Mouse (Mus musculus) embryonic facial prominence, embryonic 15.5 days (tissue): ENCODE results near the gene Cebpg. TPM values are rescaled to one million over a fixed set of nuclear protein-coding genes. Genes with fewer than 3 reads are reported as not detected.

ENCODE experiments used
- ATAC-seq: fragments of 200-750 bp; cut with Nextera tagmentation; 2 replicates; pipeline ENCODE4 v1.8.0; 2017; ENCODE audit warnings: low read depth, moderate TSS enrichment; ENCODE audit not compliant: insufficient number of reproducible peaks, low FRiP score, low TSS enrichment
- H3K27ac ChIP-seq: fragments of 300-500 bp; sonication (generic); replicated peaks from 2 replicates; pipeline ENCODE4 v1.5.1; 2015; ENCODE audit warnings: mild to moderate bottlenecking, inconsistent platforms
- H3K27me3 ChIP-seq: fragments of 300-500 bp; sonication (generic); 2 replicates; pipeline ENCODE4 v1.6.1; 2015; ENCODE audit warnings: inconsistent platforms
- H3K36me3 ChIP-seq: fragments of 300-500 bp; sonication (generic); 2 replicates; pipeline ENCODE4 v1.6.1; 2015; ENCODE audit warnings: mild to moderate bottlenecking, inconsistent platforms
- H3K4me1 ChIP-seq: fragments of 300-500 bp; sonication (generic); 2 replicates; pipeline ENCODE4 v1.6.1; 2015; ENCODE audit warnings: inconsistent platforms
- H3K4me2 ChIP-seq: fragments of 300-500 bp; sonication (generic); replicated peaks from 2 replicates; pipeline ENCODE4 v1.6.1; 2015; ENCODE audit warnings: mild to moderate bottlenecking, inconsistent platforms
- H3K4me3 ChIP-seq: fragments of 300-500 bp; sonication (generic); replicated peaks from 2 replicates; pipeline ENCODE4 v1.5.1; 2015; ENCODE audit warnings: mild to moderate bottlenecking, inconsistent platforms
- H3K9ac ChIP-seq: fragments of 300-500 bp; sonication (generic); 2 replicates; pipeline ENCODE4 v1.6.1; 2015; ENCODE audit warnings: inconsistent platforms
- H3K9me3 ChIP-seq: fragments of 300-500 bp; sonication (generic); replicated peaks from 2 replicates; pipeline ENCODE4 v1.6.1; 2016; ENCODE audit warnings: inconsistent platforms
- WGBS: fragments of 180-500 bp; shearing (Covaris S2); methylation state at CpG from one replicate; pipeline ENCODE4 v1.1.7; 2015; 5-methylcytosine and 5-hydroxymethylcytosine counted together
- microRNA-seq: library from miRNA; unstranded; fragments of <30 nt; microRNA quantifications from one replicate; pipeline ENCODE4, GENCODE M21; 2016; ENCODE audit warnings: borderline number of aligned reads
- polyA plus RNA-seq: library from polyadenylated mRNA; unstranded; fragments of >200 nt; fragmentation: Nextera tagmentation; extraction: Ambion mirVana; gene quantifications from 2 replicates; pipeline ENCODE4 v1.2.1, GENCODE M21; 2015

The Cebpg gene
- polyA plus RNA-seq, 1 experiment from 2014 or later, result 57.6 TPM

- H3K9me3 ChIP-seq, result no peaks in the 10 kb centered on the region
- no peak overlapping the region for H3K4me3 ChIP-seq
- peaks cover 21% of the 10 kb centered on the region for H3K4me1 ChIP-seq
- no peak for ATAC-seq
- no peak overlapping the region for H3K4me2 ChIP-seq
- peaks cover 10% of the 10 kb centered on the region; the same call in 1 of the 2 replicates for H3K36me3 ChIP-seq
- no peaks in the 10 kb centered on the region for H3K27me3 ChIP-seq
- 81% methylated on average over 4 of the region's 4 CpGs for WGBS
- H3K27ac ChIP-seq, result no peak overlapping the region
- H3K9ac ChIP-seq, result no peak overlapping the region
Observed at GRCm38 (mm10) chr7:35023251-35023650, 33.1 kb downstream of the Cebpg start.

- Histone ChIP-seq H3K36me3 (peaks cover 10% of the 10 kb centered on the region; the same call in 1 of the 2 replicates), H3K4me3 (no peak overlapping the region), H3K9me3 (no peaks in the 10 kb centered on the region), H3K27ac (no peak overlapping the region), H3K9ac (no peak overlapping the region), H3K4me2 (no peak overlapping the region), H3K4me1 (peaks cover 8% of the 10 kb centered on the region; the same call in 1 of the 2 replicates), H3K27me3 (no peaks in the 10 kb centered on the region)
- 90% methylated on average over 10 of the region's 10 CpGs for WGBS
- no peak for ATAC-seq
Observed at GRCm38 (mm10) chr7:35021365-35021764, 35.0 kb downstream of the Cebpg start.

- no peak for ATAC-seq
- Histone ChIP-seq H3K4me3 (no peak overlapping the region), H3K36me3 (no peaks in the 10 kb centered on the region), H3K9ac (no peak overlapping the region), H3K4me1 (no peaks in the 10 kb centered on the region), H3K9me3 (no peaks in the 10 kb centered on the region), H3K27me3 (no peaks in the 10 kb centered on the region), H3K4me2 (no peak overlapping the region), H3K27ac (no peak overlapping the region)
- 67% methylated on average over 2 of the region's 2 CpGs for WGBS
Observed at GRCm38 (mm10) chr7:35015252-35015651, 41.1 kb downstream of the Cebpg start.

GRCm38 (mm10) chr7:35013228-35013627, 43.1 kb downstream of the Cebpg start:
- Histone ChIP-seq H3K4me3 (no peak overlapping the region), H3K27ac (no peak overlapping the region), H3K4me2 (no peak overlapping the region), H3K27me3 (no peaks in the 10 kb centered on the region), H3K36me3 (no peaks in the 10 kb centered on the region), H3K9ac (no peak overlapping the region), H3K9me3 (no peaks in the 10 kb centered on the region), H3K4me1 (no peaks in the 10 kb centered on the region)
- no peak for ATAC-seq
- 74% methylated on average over 9 of the region's 9 CpGs for WGBS

- H3K36me3 ChIP-seq, result no peaks in the 10 kb centered on the region
- no peak overlapping the region for H3K4me2 ChIP-seq
- no peak overlapping the region for H3K9ac ChIP-seq
- no peak overlapping the region for H3K4me3 ChIP-seq
- no peak for ATAC-seq
- H3K4me1 ChIP-seq, result no peaks in the 10 kb centered on the region
- no peaks in the 10 kb centered on the region for H3K27me3 ChIP-seq
- 76% methylated on average over 7 of the region's 7 CpGs for WGBS
- no peaks in the 10 kb centered on the region for H3K9me3 ChIP-seq
- H3K27ac ChIP-seq, result no peak overlapping the region
Observed at GRCm38 (mm10) chr7:35006661-35007060, 49.7 kb downstream of the Cebpg start.

GRCm38 (mm10) chr7:35003171-35003737, 53.1 kb downstream of the Cebpg start:
- no peak overlapping the region for H3K4me2 ChIP-seq
- no peaks in the 10 kb centered on the region for H3K27me3 ChIP-seq
- H3K9ac ChIP-seq, result no peak overlapping the region
- WGBS, result 67% methylated on average over 7 of the region's 7 CpGs
- no peaks in the 10 kb centered on the region for H3K4me1 ChIP-seq
- H3K27ac ChIP-seq, result no peak overlapping the region
- no peak overlapping the region for H3K4me3 ChIP-seq
- H3K36me3 ChIP-seq, result no peaks in the 10 kb centered on the region
- ATAC-seq, result no peak
- no peaks in the 10 kb centered on the region for H3K9me3 ChIP-seq

GRCm38 (mm10) chr7:35000839-35001238, 55.5 kb downstream of the Cebpg start:
- H3K27me3 ChIP-seq, result no peaks in the 10 kb centered on the region
- H3K27ac ChIP-seq, result no peak overlapping the region
- no peaks in the 10 kb centered on the region for H3K9me3 ChIP-seq
- no peak overlapping the region for H3K4me2 ChIP-seq
- H3K4me3 ChIP-seq, result no peak overlapping the region
- 42% methylated on average over 6 of the region's 6 CpGs for WGBS
- no peaks in the 10 kb centered on the region for H3K36me3 ChIP-seq
- peaks cover 13% of the 10 kb centered on the region; the same call in 1 of the 2 replicates for H3K4me1 ChIP-seq
- no peak for ATAC-seq
- H3K9ac ChIP-seq, result no peak overlapping the region

Small RNA genes within 50 kb of the gene (microRNA-seq; reads per million reads assigned to microRNA genes)
- not detected for gene Gm25033

Other genes with a start within 250 kb of the Cebpg start
- gene Chst8, start 243.9 kb downstream of the Cebpg start, polyA plus RNA-seq, result 2.7 and 4.2 TPM in 2 replicates
- 74.3 and 76.9 TPM in 2 replicates for gene Pepd, start 144.2 kb downstream of the Cebpg start, polyA plus RNA-seq
- 16.6 and 18.7 TPM in 2 replicates for gene Cebpa, start 62.7 kb upstream of the Cebpg start, polyA plus RNA-seq
- 12.5 and 16.9 TPM in 2 replicates for gene Slc7a10, start 129.8 kb upstream of the Cebpg start, polyA plus RNA-seq
- gene Lrp3, start 158.9 kb upstream of the Cebpg start, polyA plus RNA-seq, result 11.2 and 11.8 TPM in 2 replicates